Mouse (Mus musculus) olfactory bulb, adult 2 months (tissue): ENCODE measurements at regions not wholly inside any gene's neighbourhood (a gene's known extent, or its start where the extent isn't known, plus 50 kb on each side); places are given as distances from the start of the nearest gene placed in this dataset.

ENCODE experiments used
- H3K27ac ChIP-seq: fragments of 200-500 bp; 2 replicates; pipeline ENCODE4 v1.5.1; 2012; ENCODE audit warnings: low read depth, low read length; ENCODE audit not compliant: insufficient read depth
- H3K4me1 ChIP-seq: fragments of 200-500 bp; 2 replicates; pipeline ENCODE4 v1.6.1; 2012; ENCODE audit warnings: low read length; ENCODE audit not compliant: control insufficient read depth, insufficient read depth
- H3K4me3 ChIP-seq: fragments of 200-500 bp; 2 replicates; pipeline ENCODE4 v1.5.1; 2012; ENCODE audit warnings: mild to moderate bottlenecking, low read depth, low read length, moderate library complexity; ENCODE audit not compliant: insufficient read depth
- CTCF ChIP-seq: fragments of 200-500 bp; IDR thresholded peaks from 2 replicates; pipeline ENCODE4 v1.5.1; 2012; ENCODE audit warnings: low read depth, mild to moderate bottlenecking, low read length, moderate library complexity; ENCODE audit not compliant: insufficient read depth
- POLR2A ChIP-seq: fragments of 200-500 bp; IDR thresholded peaks from 2 replicates; pipeline ENCODE4 v1.6.1; 2012; ENCODE audit warnings: mild to moderate bottlenecking, low read depth, low read length, moderate library complexity; ENCODE audit not compliant: insufficient read depth
- WGBS: fragments of 180-500 bp; shearing (Covaris S2); methylation state at CpG from one replicate; pipeline ENCODE4 v1.1.7; 2018; 5-methylcytosine and 5-hydroxymethylcytosine counted together

GRCm38 (mm10) chr4:153905076-153905475 lies 52.0 kb upstream of the A430005L14Rik start:
- peaks cover 5% of the 10 kb centered on the region; the same call in 1 of the 2 replicates for H3K4me1 ChIP-seq
- H3K27ac ChIP-seq, result no peak overlapping the region
- no peak for TF ChIP-seq POLR2A
- H3K4me3 ChIP-seq, result no peak overlapping the region
- 84% methylated on average over 9 of the region's 9 CpGs for WGBS

GRCm38 (mm10) chr4:153905511-153905910 lies 51.5 kb upstream of the A430005L14Rik start:
- 77% methylated on average over 7 of the region's 7 CpGs for WGBS
- TF ChIP-seq CTCF (no peak), POLR2A (no peak)
- Histone ChIP-seq H3K4me1 (peaks cover 5% of the 10 kb centered on the region; the same call in 1 of the 2 replicates), H3K27ac (no peak overlapping the region), H3K4me3 (no peak overlapping the region)
